Mouse (Mus musculus) ES-E14 (cell line): ENCODE results near the gene Sod1. TPM values are rescaled to one million over a fixed set of nuclear protein-coding genes. Genes with fewer than 3 reads are reported as not detected.

Source experiments
- DNase-seq: peaks from one replicate; pipeline ENCODE4 v3.0.0-alpha.2; 2013; ENCODE audit warnings: low read depth, low spot score
- H3K27ac ChIP-seq: 2 replicates; pipeline ENCODE4 v1.5.1; 2012; ENCODE audit warnings: low read depth, mild to moderate bottlenecking, low read length, moderate library complexity, mixed read lengths; ENCODE audit not compliant: poor library complexity, insufficient read depth, severe bottlenecking
- H3K36me3 ChIP-seq: 2 replicates; pipeline ENCODE4 v1.6.1; 2012; ENCODE audit warnings: mild to moderate bottlenecking, low read length, moderate library complexity, mixed read lengths; ENCODE audit not compliant: control insufficient read depth, poor library complexity, insufficient read depth, severe bottlenecking
- H3K4me1 ChIP-seq, 2 experiments: fragments of 150-350 bp in 1 of 2; sonication (generic) in 1 of 2; 2 replicates each; pipeline ENCODE4 v1.6.1; 2012; ENCODE audit warnings: low read length in 2 of 2, mild to moderate bottlenecking in 1 of 2, mixed read lengths in 1 of 2; ENCODE audit not compliant: control insufficient read depth in 2 of 2, insufficient read depth in 2 of 2, poor library complexity in 1 of 2
- H3K4me3 ChIP-seq, 2 experiments: fragments of 150-350 bp in 1 of 2; sonication (generic) in 1 of 2; 2 replicates each; pipeline ENCODE4 v1.5.1; 2012; ENCODE audit warnings: low read length in 2 of 2, low read depth in 1 of 2, mild to moderate bottlenecking in 1 of 2, mixed read lengths in 1 of 2; ENCODE audit not compliant: insufficient read depth in 1 of 2, poor library complexity in 1 of 2, severe bottlenecking in 1 of 2
- H3K9ac ChIP-seq: 2 replicates; pipeline ENCODE4 v1.6.1; 2012; ENCODE audit warnings: low read depth, mild to moderate bottlenecking, low read length, mixed read lengths; ENCODE audit not compliant: poor library complexity, insufficient read depth, severe bottlenecking
- H3K9me3 ChIP-seq: fragments of 150-350 bp; sonication (generic); 2 replicates; pipeline ENCODE4 v1.6.1; 2012; ENCODE audit warnings: low read depth, mild to moderate bottlenecking, low read length; ENCODE audit not compliant: control insufficient read depth, insufficient read depth
- CHD2 ChIP-seq: IDR thresholded peaks from 2 replicates; pipeline ENCODE4 v1.6.1; 2014; ENCODE audit warnings: mild to moderate bottlenecking, low read depth, low read length, inconsistent platforms
- HCFC1 ChIP-seq: IDR thresholded peaks from 2 replicates; pipeline ENCODE4 v1.6.1; 2012; ENCODE audit warnings: low read length, inconsistent platforms, borderline replicate concordance; ENCODE audit not compliant: insufficient read depth
- MAFK ChIP-seq: IDR thresholded peaks from 2 replicates; pipeline ENCODE4 v1.6.1; 2014; ENCODE audit warnings: mild to moderate bottlenecking, low read depth, low read length, inconsistent platforms; ENCODE audit not compliant: insufficient read depth
- ZC3H11A ChIP-seq: IDR thresholded peaks from 2 replicates; pipeline ENCODE4 v1.6.1; 2012; ENCODE audit warnings: low read depth, mild to moderate bottlenecking, inconsistent platforms, low read length, borderline replicate concordance
- ZNF384 ChIP-seq: IDR thresholded peaks from 2 replicates; pipeline ENCODE4 v1.6.1; 2012; ENCODE audit warnings: low read depth, low read length, inconsistent platforms
- in situ Hi-C, 2 experiments: fragments of 600-800 bp; cut with MboI; formaldehyde crosslinking; loops; one replicate each; pipeline ENCODE4 v1.15.1; 2025; ENCODE audit warnings: low sequenced_read_pairs in 2 of 2, inconsistent platforms in 1 of 2; ENCODE audit not compliant: unreplicated experiment in 2 of 2
- total RNA-seq: library from RNA; depleted of rRNA; stranded (reverse); fragments of 300-350 nt; gene quantifications from 2 replicates; pipeline ENCODE4 v1.2.3, GENCODE M21; 2012

The Sod1 gene
- total RNA-seq, 1 experiment, result 1,081 TPM

GRCm38 (mm10) chr16:90185928-90186588, 34.5 kb upstream of the Sod1 start:
- no peaks in the 10 kb centered on the region for H3K9me3 ChIP-seq
- in situ Hi-C loops, result loop anchor here in 1 of 2 experiments (10.0 kb wide), 2 partner anchors 341 to 411 kb away; no protein-coding TSS in a partner anchor

GRCm38 (mm10) chr16:90187453-90187852, 33.1 kb upstream of the Sod1 start:
- no peak for TF ChIP-seq HCFC1
- no peak for TF ChIP-seq CHD2
- TF ChIP-seq MAFK, result no peak
- no peak for TF ChIP-seq ZNF384
- TF ChIP-seq ZC3H11A, result no peak
- Histone ChIP-seq H3K9me3 (no peaks in the 10 kb centered on the region), H3K9ac (no peak overlapping the region), H3K27ac (no peak overlapping the region; the same call in 1 of the 2 replicates), H3K4me1 (peaks cover 3 to 8% of the 10 kb centered on the region in 2 experiments; a peak in 3 of 4 replicates), H3K36me3 (no peaks in the 10 kb centered on the region), H3K4me3 (no peak overlapping the region)
- no peak for DNase-seq
- in situ Hi-C loops, result loop anchor here in 1 of 2 experiments (10.0 kb wide), 2 partner anchors 343 to 413 kb away; no protein-coding TSS in a partner anchor

More at GRCm38 (mm10) chr16:90185928-90186588, 34.5 kb upstream of the Sod1 start:
- Histone ChIP-seq H3K9ac (no peak overlapping the region), H3K4me3 (no peak overlapping the region), H3K4me1 (peaks cover 3 to 8% of the 10 kb centered on the region in 2 experiments; a peak in 3 of 4 replicates), H3K27ac (no peak overlapping the region), H3K36me3 (no peaks in the 10 kb centered on the region)
- DNase-seq, result peak; percentile 83
- peak; percentile 81 for TF ChIP-seq ZC3H11A
- TF ChIP-seq MAFK, result no peak

- Histone ChIP-seq H3K4me3 (no peak overlapping the region), H3K27ac (no peak overlapping the region), H3K36me3 (no peaks in the 10 kb centered on the region), H3K4me1 (no peaks in the 10 kb centered on the region; a peak in 2 of 4 replicates), H3K9ac (no peak overlapping the region), H3K9me3 (no peaks in the 10 kb centered on the region)
- in situ Hi-C loops, result no loop called here
- TF ChIP-seq ZC3H11A (no peak), CHD2 (no peak), ZNF384 (no peak), HCFC1 (no peak), MAFK (no peak)
- no peak for DNase-seq
Measured at GRCm38 (mm10) chr16:90191289-90191688, 29.3 kb upstream of the Sod1 start.

- TF ChIP-seq MAFK (no peak), ZNF384 (no peak), CHD2 (no peak)
- peaks cover 2 to 9% of the 10 kb centered on the region in 2 experiments; a peak in 3 of 4 replicates for H3K4me1 ChIP-seq
- no peaks in the 10 kb centered on the region for H3K36me3 ChIP-seq
- no peak overlapping the region for H3K9ac ChIP-seq
- no peak overlapping the region for H3K27ac ChIP-seq
- in situ Hi-C loops, result no loop called here
- DNase-seq, result no peak
- H3K4me3 ChIP-seq, result no peak overlapping the region
- H3K9me3 ChIP-seq, result no peaks in the 10 kb centered on the region
Measured at GRCm38 (mm10) chr16:90193719-90194118, 26.8 kb upstream of the Sod1 start.

GRCm38 (mm10) chr16:90196688-90197240, 23.8 kb upstream of the Sod1 start:
- DNase-seq, result no peak
- TF ChIP-seq ZNF384, result no peak
- TF ChIP-seq CHD2, result no peak
- no peak for TF ChIP-seq HCFC1
- no peak for TF ChIP-seq MAFK
- TF ChIP-seq ZC3H11A, result no peak
- H3K36me3 ChIP-seq, result no peaks in the 10 kb centered on the region
- no peak overlapping the region for H3K27ac ChIP-seq
- no peaks in the 10 kb centered on the region for H3K9me3 ChIP-seq
- H3K9ac ChIP-seq, result no peak overlapping the region
- in situ Hi-C loops, result no loop called here
- H3K4me1 ChIP-seq, result peaks cover 2 to 9% of the 10 kb centered on the region in 2 experiments; a peak in 3 of 4 replicates
- no peak overlapping the region for H3K4me3 ChIP-seq
